Mouse (Mus musculus): ENCODE measurements around the gene Zfp865. TPM values are rescaled to one million over a fixed set of nuclear protein-coding genes. Genes with fewer than 3 reads are reported as not detected.

The Zfp865 gene
- polyA plus RNA-seq (2012; rRNA removed): 28.3 and 32.9 TPM in 2 replicates

DNA sequence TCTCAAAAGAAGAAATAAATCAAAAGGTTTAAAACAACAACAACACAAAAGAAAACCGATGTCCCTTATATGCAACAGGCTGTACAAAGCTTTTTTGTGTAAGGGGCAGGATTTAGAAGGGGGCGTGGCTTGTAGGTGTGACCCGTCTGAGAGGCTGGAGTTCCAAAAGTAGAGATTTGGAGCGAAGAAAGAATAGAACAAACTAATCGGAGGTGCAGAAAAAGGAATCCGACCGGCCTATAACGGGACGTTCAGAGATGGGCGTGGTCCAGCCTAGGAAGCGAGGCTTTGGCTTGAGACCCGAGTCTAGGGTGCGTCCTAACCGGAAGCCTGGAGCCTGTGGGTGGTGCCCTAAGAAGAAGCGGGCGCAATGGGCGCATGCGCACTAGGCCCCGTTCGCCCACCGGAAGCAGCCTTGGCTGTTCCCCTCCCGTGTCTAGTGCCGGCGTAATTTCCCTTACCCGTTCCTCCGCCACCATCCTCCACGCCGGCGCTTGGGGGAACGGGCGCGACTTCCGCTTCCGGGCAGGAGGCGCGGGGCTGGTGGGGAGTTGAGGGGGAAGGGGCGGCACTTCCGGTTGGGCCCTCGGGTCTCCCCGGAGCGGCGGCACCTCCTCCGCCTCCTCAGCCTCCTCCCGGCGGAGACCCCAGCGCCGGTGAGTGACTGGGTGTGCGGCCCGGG lies at the start of gene Zfp865, which contains the start of gene Ccdc106:
Gene Zfp865 (plus strand): TSS at position 377 of the 682 bp plus-strand sequence.
Gene Ccdc106 (plus strand): TSS at position 554 of the 682 bp plus-strand sequence.

GRCm38 (mm10) chr7:4971068-4971467 lies 49.1 kb upstream of the Zfp865 start, which contains the start of gene Sbk3:
Gene Sbk3 (minus strand): TSS chr7:4971168.

DNA sequence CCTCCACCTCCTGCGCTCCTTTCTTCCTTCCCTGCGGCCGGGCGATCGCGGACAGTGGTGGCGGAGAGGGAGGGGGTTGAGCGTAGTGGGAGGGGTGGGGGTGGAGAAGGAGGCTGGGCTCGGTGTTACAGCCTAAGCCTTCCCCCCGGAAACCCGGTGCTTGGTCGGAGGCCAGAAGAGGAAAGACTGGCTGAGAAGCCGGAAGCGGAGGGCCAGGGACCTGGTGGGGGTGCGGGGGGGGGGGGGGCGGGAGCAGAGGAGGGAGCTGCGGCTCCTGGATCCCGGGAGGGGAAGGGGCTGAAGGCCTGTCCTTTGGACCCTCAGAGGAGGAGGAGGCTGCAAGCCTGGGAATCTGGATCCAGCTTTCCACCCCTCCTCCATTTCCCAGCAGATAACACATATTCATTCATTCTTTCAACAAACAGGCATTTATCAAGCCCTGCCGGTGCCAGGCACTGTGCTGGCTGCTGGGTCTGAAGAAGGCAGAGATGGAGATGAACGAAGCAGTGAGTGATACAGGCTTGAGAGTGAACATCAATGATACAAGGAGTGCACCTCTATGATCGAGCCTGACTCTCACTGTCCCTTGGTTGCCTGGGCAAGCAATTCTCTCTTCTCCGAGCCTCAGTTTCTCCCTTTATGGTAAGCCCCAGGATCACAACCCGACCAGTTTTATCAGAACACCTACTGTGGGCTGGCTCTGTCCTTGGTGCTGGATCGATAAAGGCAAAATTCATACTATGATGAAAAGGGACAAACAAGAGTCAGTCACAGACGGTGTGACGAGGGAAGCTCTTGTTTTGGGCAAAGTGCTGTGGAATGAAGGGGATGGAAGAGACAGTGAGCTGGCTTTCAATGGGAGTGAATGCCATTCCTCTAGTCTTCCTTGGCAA lies 23.9 kb upstream of the Zfp865 start, which contains the start of gene Zfp579:
Gene Zfp579 (minus strand): TSS at position 156 of the 893 bp plus-strand sequence.

DNA sequence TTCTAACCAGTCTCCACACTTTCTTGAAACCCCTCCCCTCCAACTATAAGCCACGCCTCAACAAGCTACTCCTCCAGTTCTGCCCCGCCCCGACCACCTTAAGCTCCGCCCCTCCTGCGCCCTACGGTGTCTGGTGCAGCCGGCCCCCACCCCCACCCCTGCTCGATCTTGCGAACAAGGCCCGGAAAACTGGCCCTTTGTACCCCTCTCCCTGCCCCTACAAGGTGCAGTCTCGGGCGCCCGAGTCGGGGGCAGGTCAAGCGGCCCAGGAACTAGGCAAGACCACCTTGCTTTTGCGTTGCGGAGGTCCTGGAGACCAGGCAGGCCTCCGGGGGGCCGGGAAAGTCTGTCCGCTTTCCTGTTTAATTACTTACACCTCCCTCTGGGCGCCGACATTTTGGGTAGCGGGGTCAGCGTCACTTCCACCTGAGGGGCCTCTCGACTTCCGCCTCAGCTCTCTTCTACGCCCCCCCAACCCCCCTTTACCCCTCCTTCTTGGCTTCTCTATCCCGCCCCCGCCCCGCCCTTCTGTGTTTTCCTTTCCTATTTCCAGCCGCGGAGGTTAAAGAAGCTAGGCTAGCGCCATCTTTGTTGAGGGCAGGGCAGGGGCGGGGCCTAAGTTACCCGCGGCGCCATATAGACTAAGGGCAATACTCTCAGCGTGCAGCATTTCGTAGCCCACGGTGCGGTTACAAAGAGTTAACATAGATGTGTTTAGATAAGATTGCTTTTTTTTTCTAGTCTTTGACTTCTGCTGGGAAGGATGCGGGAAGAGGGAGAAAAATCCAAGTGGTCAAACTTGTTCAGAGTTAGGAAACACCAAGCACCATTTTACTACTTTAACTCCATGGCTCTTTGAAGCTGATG lies 5.7 kb upstream of the Zfp865 start, which contains the start of the genes Zfp524 and Fiz1:
Gene Zfp524 (plus strand): TSS at position 165 of the 867 bp plus-strand sequence.
Gene Fiz1 (minus strand): TSS at position 447 of the 867 bp plus-strand sequence.

DNA sequence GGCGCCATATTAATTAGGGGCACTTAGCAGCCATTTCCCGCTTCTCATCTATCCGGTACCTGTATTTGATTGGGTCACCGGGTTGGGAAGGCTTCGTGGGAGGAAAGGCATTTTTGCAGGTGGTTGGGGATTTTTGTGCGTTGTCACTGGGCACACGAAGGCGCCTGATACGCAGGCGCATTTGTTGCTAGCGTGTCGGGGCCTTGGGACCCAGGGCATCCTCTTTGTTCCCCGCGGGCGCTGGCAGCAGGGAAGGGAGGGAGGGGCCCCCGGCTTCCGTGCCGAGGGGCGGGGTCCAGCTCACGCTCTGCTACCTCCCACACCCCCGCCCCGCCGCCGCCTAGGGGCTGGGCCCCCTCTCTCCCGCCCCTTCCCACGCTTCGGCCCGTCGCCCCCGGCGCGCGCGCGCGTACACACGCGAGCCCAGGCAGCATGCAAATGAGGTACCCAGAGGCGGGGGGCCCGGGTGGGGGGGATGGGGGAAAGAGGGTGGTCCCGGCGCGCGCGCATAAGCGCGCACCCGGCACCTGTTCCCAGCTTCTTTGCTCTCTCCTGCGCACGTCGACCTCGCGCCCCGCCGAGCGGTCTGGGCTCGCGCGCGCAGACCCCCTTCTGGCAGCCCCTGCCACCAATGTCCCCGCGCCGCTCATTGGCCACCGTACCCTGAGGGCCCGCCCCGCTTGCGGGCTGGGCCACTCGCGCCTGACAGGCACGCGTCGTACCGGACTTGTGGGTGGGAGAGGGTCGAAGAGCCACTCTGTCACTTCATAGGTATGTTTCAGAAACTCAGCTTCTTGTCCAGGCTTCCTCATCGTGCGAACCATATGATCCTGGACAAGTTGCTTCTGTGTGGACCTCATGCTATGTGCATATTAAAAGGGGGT lies 4.8 kb upstream of the Zfp865 start, which contains the start of gene Gm44973:
Gene Gm44973 (plus strand): TSS at position 379 of the 884 bp plus-strand sequence.

GRCm38 (mm10) chr7:5033818-5034217 lies 13.6 kb downstream of the Zfp865 start, which contains the start of gene 4632433K11Rik:
Gene 4632433K11Rik (plus strand): TSS chr7:5034118.

GRCm38 (mm10) chr7:5038109-5038732 lies 18.0 kb downstream of the Zfp865 start, which contains the start of gene Zfp784:
Gene Zfp784 (minus strand): TSS chr7:5038446.

GRCm38 (mm10) chr7:5051193-5052192 lies 31.3 kb downstream of the Zfp865 start, which contains the start of gene Zfp580:
Gene Zfp580 (plus strand): TSS chr7:5051538.

GRCm38 (mm10) chr7:5061774-5062359 lies 41.7 kb downstream of the Zfp865 start, which contains the start of gene U2af2:
Gene U2af2 (plus strand): TSS chr7:5062143.

GRCm38 (mm10) chr7:5080010-5080751 lies 60.0 kb downstream of the Zfp865 start, which contains the start of gene Epn1:
Gene Epn1 (plus strand): TSS chr7:5080235.

Other genes with a start within 250 kb of the Zfp865 start
- 0.03 TPM in 1 of 2 replicates, not detected in the other for gene Fam71e2, start 249.1 kb upstream of the Zfp865 start, polyA plus RNA-seq (2012; rRNA removed)
- gene Il11, start 237.5 kb upstream of the Zfp865 start, polyA plus RNA-seq (2012; rRNA removed): 0.49 and 0.62 TPM in 2 replicates
- not detected in 2 replicates for gene Tmem190, start 237.4 kb upstream of the Zfp865 start, polyA plus RNA-seq (2012; rRNA removed)
- gene Tmem238, start 230.7 kb upstream of the Zfp865 start, polyA plus RNA-seq (2012; rRNA removed): 6.4 and 7.8 TPM in 2 replicates
- gene Rpl28, start 227.5 kb upstream of the Zfp865 start, polyA plus RNA-seq (2012; rRNA removed): 289 and 373 TPM in 2 replicates
- gene Ube2s, start 207.8 kb upstream of the Zfp865 start, polyA plus RNA-seq (2012; rRNA removed): 351 and 378 TPM in 2 replicates
- gene Shisa7, start 175.7 kb upstream of the Zfp865 start, polyA plus RNA-seq (2012; rRNA removed): 155 and 178 TPM in 2 replicates
- gene Isoc2b, start 150.1 kb upstream of the Zfp865 start, polyA plus RNA-seq (2012; rRNA removed): 2.4 and 3.1 TPM in 2 replicates
- 6.4 and 7.5 TPM in 2 replicates for gene Isoc2a, start 143.2 kb upstream of the Zfp865 start, polyA plus RNA-seq (2012; rRNA removed)
- gene Gm36210, start 113.9 kb upstream of the Zfp865 start, polyA plus RNA-seq (2012; rRNA removed): 0.89 and 1.0 TPM in 2 replicates
- 8.0 and 9.8 TPM in 2 replicates for gene Zfp628, start 105.2 kb upstream of the Zfp865 start, polyA plus RNA-seq (2012; rRNA removed)
- gene Nat14, start 98.3 kb upstream of the Zfp865 start, polyA plus RNA-seq (2012; rRNA removed): 34.3 and 37.0 TPM in 2 replicates
- gene Ssc5d, start 94.6 kb upstream of the Zfp865 start, polyA plus RNA-seq (2012; rRNA removed): 2.5 and 3.2 TPM in 2 replicates
- gene Sbk2, start 56.0 kb upstream of the Zfp865 start, polyA plus RNA-seq (2012; rRNA removed): 0.12 and 0.23 TPM in 2 replicates
- gene Sbk3, start 49.2 kb upstream of the Zfp865 start, polyA plus RNA-seq (2012; rRNA removed): 1.9 and 2.0 TPM in 2 replicates
- 83.5 and 95.4 TPM in 2 replicates for gene Zfp579, start 24.2 kb upstream of the Zfp865 start, polyA plus RNA-seq (2012; rRNA removed)
- gene Zfp524, start 6.0 kb upstream of the Zfp865 start, polyA plus RNA-seq (2012; rRNA removed): 9.7 and 10.5 TPM in 2 replicates
- 30.6 and 33.0 TPM in 2 replicates for gene Fiz1, start 5.7 kb upstream of the Zfp865 start, polyA plus RNA-seq (2012; rRNA removed)
- gene Gm44973, start 4.9 kb upstream of the Zfp865 start, polyA plus RNA-seq (2012; rRNA removed): not detected in 2 replicates
- 70.7 and 72.2 TPM in 2 replicates for gene Ccdc106, start 177 bp downstream of the Zfp865 start, polyA plus RNA-seq (2012; rRNA removed)
- gene 4632433K11Rik, start 13.7 kb downstream of the Zfp865 start, polyA plus RNA-seq (2012; rRNA removed): not detected in 2 replicates
- 5.8 and 7.8 TPM in 2 replicates for gene Zfp784, start 18.1 kb downstream of the Zfp865 start, polyA plus RNA-seq (2012; rRNA removed)
- 46.8 and 62.8 TPM in 2 replicates for gene Zfp580, start 31.2 kb downstream of the Zfp865 start, polyA plus RNA-seq (2012; rRNA removed)
- gene U2af2, start 41.8 kb downstream of the Zfp865 start, polyA plus RNA-seq (2012; rRNA removed): 319 and 341 TPM in 2 replicates
- 180 and 196 TPM in 2 replicates for gene Epn1, start 59.9 kb downstream of the Zfp865 start, polyA plus RNA-seq (2012; rRNA removed)
- not detected in 2 replicates for gene Rfpl4, start 96.6 kb downstream of the Zfp865 start, polyA plus RNA-seq (2012; rRNA removed)
- 0.36 and 0.44 TPM in 2 replicates for gene Rasl2-9, start 105.6 kb downstream of the Zfp865 start, polyA plus RNA-seq (2012; rRNA removed)
- not detected in 2 replicates for gene Vmn1r55, start 129.3 kb downstream of the Zfp865 start, polyA plus RNA-seq (2012; rRNA removed)
- gene Vmn1r56, start 176.4 kb downstream of the Zfp865 start, polyA plus RNA-seq (2012; rRNA removed): not detected in 2 replicates
- not detected in 2 replicates for gene Vmn1r57, start 198.1 kb downstream of the Zfp865 start, polyA plus RNA-seq (2012; rRNA removed)